Mouse (Mus musculus) lung, embryonic 14.5 days (tissue): ENCODE data around the gene Pla2g6. TPM values are rescaled to one million over a fixed set of nuclear protein-coding genes. Genes with fewer than 3 reads are reported as not detected.

Experiments used
- ATAC-seq: fragments of 200-750 bp; cut with Nextera tagmentation; 2 replicates; pipeline ENCODE4 v1.8.0; 2017; ENCODE audit warnings: mild to moderate bottlenecking, moderate TSS enrichment, moderate library complexity; ENCODE audit not compliant: insufficient read depth
- DNase-seq: peaks from one replicate; pipeline ENCODE4 v3.0.0-alpha.2; 2015
- H3K27ac ChIP-seq: fragments of 300-500 bp; sonication (generic); 2 replicates; pipeline ENCODE4 v1.5.1; 2014; ENCODE audit warnings: low read depth, mild to moderate bottlenecking, moderate library complexity
- H3K27me3 ChIP-seq: fragments of 300-500 bp; sonication (generic); 2 replicates; pipeline ENCODE4 v1.6.1; 2014; ENCODE audit warnings: low read length, control low read depth; ENCODE audit not compliant: insufficient read depth
- H3K36me3 ChIP-seq: fragments of 300-500 bp; sonication (generic); 2 replicates; pipeline ENCODE4 v1.6.1; 2014; ENCODE audit warnings: control low read depth; ENCODE audit not compliant: insufficient read depth
- H3K4me1 ChIP-seq: fragments of 300-500 bp; sonication (generic); 2 replicates; pipeline ENCODE4 v1.6.1; 2014; ENCODE audit warnings: antibody characterized with exemption, control low read depth; ENCODE audit not compliant: insufficient read depth
- H3K4me2 ChIP-seq: fragments of 300-500 bp; sonication (generic); 2 replicates; pipeline ENCODE4 v1.6.1; 2014; ENCODE audit warnings: mild to moderate bottlenecking
- H3K4me3 ChIP-seq: fragments of 300-500 bp; sonication (generic); 2 replicates; pipeline ENCODE4 v1.5.1; 2014; ENCODE audit warnings: low read depth, low read length
- H3K9ac ChIP-seq: fragments of 300-500 bp; sonication (generic); 2 replicates; pipeline ENCODE4 v1.6.1; 2014
- H3K9me3 ChIP-seq: fragments of 300-500 bp; sonication (generic); 2 replicates; pipeline ENCODE4 v1.6.1; 2016; ENCODE audit warnings: low read depth, low read length, control low read depth
- CTCF ChIP-seq: IDR thresholded peaks from 2 replicates; pipeline ENCODE4 v1.5.1; 2016; ENCODE audit warnings: antibody characterized with exemption, low read depth
- WGBS: fragments of 180-500 bp; shearing (Covaris S2); extraction: QIAGEN DNeasy Blood & Tissue Kit; methylation state at CpG from one replicate; pipeline ENCODE4 v1.1.7; 2014; 5-methylcytosine and 5-hydroxymethylcytosine counted together
- polyA plus RNA-seq: library from polyadenylated mRNA; unstranded; fragments of >200 nt; fragmentation: Nextera tagmentation; extraction: Ambion mirVana; gene quantifications from 2 replicates; pipeline ENCODE4 v1.2.1, GENCODE M21; 2014

Gene Pla2g6
- polyA plus RNA-seq, 1 experiment from 2014 or later = 18.4 TPM

GRCm38 (mm10) chr15:79350866-79351265, 22.7 kb upstream of the Pla2g6 start:
- no peaks in the 10 kb centered on the region for H3K9me3 ChIP-seq
- H3K27ac ChIP-seq = peak overlapping the region; percentile 75; the same call in 1 of the 2 replicates
- no peak overlapping the region for H3K4me3 ChIP-seq
- TF ChIP-seq CTCF = no peak
- no peaks in the 10 kb centered on the region for H3K36me3 ChIP-seq
- peaks cover 18% of the 10 kb centered on the region for H3K4me1 ChIP-seq
- ATAC-seq (no peak), DNase-seq (no peak)
- WGBS = 91% methylated on average over 4 of the region's 4 CpGs
- peak overlapping the region; percentile 47; the same call in 1 of the 2 replicates for H3K4me2 ChIP-seq
- H3K27me3 ChIP-seq = no peaks in the 10 kb centered on the region
- 0 out of 2 replicates have a peak overlapping the region, but pooled peaks have one; percentile 35 for H3K9ac ChIP-seq

GRCm38 (mm10) chr15:79348651-79349050, 20.5 kb upstream of the Pla2g6 start:
- Histone ChIP-seq H3K27me3 (no peaks in the 10 kb centered on the region), H3K4me2 (peak overlapping the region; percentile 92), H3K4me3 (peak overlapping the region; percentile 76), H3K27ac (no peak overlapping the region), H3K36me3 (no peaks in the 10 kb centered on the region), H3K9me3 (no peaks in the 10 kb centered on the region), H3K9ac (peak overlapping the region; percentile 84; the same call in 1 of the 2 replicates), H3K4me1 (peaks cover 18% of the 10 kb centered on the region)
- 42% methylated on average over 8 of the region's 8 CpGs for WGBS
- DNase-seq (no peak), ATAC-seq (no peak)
- TF ChIP-seq CTCF = no peak

DNA sequence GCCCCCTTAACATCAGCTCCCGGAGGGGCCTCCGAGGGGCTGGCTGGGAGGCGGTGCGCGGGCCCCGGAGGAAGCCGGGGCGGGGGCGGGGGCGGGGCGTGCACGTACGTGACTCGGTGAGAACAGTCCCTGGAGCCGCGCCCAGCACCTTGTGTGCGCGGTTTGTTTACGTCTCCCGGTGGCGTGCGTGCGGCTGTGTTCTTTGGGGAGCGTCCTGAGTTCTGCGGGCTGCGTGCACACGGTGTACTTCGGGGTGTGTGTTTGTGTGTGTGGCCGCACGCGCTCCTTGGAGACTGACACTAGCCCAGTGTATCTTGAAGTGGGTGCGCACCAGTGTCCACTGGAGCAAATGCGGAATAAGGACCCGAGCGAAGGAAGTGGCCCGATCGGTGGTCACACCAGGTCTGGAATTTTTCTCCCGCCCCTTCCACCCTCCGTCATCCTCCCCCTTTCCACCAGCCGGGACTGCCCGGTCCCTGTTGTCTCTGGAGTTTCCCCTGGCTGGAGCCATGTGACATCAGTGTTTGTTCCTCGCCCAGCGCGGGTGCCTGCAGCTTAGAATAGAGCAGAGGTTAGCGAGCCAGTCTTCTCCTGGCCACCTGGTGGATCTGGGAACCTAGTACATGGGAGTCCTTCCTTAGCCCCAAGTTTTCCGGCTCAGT, 19.8 kb upstream of the Pla2g6 start:
- H3K9me3 ChIP-seq = no peaks in the 10 kb centered on the region
- H3K27me3 ChIP-seq = no peaks in the 10 kb centered on the region
- peak; percentile 75 for ATAC-seq
- WGBS = under 1% methylated on average over 43 of the region's 46 CpGs
- H3K27ac ChIP-seq = peak overlapping the region; percentile 98
- H3K4me3 ChIP-seq = peak overlapping the region; percentile 76
- peak overlapping the region; percentile 84 for H3K9ac ChIP-seq
- no peaks in the 10 kb centered on the region for H3K36me3 ChIP-seq
- H3K4me1 ChIP-seq = peaks cover 18% of the 10 kb centered on the region
- TF ChIP-seq CTCF = no peak; the same call in 1 of the 2 replicates
- DNase-seq = peak; percentile 85
- peak overlapping the region; percentile 92 for H3K4me2 ChIP-seq

DNA sequence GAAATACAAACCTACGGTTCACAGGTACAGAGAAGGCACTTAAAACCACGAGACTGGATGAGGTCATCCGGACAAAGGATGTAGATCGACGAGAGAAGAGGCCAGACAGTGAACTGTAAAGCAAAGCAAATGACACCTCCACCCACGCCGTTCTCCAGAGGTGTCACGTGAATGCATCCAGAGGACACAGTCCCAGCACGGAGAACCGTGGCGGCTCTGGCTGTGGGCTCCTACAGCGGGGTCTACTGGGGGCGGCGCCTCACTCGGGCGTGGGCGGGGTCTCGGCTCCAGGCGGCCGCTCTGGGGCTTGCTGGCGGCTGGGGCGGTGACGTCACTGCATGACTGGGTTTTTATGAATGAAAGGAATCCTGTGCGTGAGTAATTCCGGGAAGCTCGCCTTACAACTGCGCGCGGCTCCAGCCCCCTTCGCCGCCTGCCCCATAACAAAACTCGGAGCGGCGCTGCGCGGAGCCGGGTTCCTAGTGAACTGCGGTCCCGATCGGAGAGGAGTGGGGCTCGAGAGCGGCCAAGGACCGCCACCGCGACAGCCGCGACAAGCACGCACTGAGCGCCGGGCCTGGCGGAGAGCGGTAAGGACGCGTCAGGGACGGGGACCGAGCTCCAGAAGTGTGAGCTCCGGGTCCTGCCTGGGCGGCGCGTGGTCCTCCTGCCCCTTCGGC, 19.1 kb upstream of the Pla2g6 start:
- peak overlapping the region; percentile 92 for H3K4me2 ChIP-seq
- no peak for TF ChIP-seq CTCF
- H3K9ac ChIP-seq = peak overlapping the region; percentile 84
- H3K27ac ChIP-seq = peak overlapping the region; percentile 98
- no peaks in the 10 kb centered on the region for H3K9me3 ChIP-seq
- peak overlapping the region; percentile 76 for H3K4me3 ChIP-seq
- H3K27me3 ChIP-seq = no peaks in the 10 kb centered on the region
- peaks cover 18% of the 10 kb centered on the region for H3K4me1 ChIP-seq
- no peaks in the 10 kb centered on the region for H3K36me3 ChIP-seq
- DNase-seq = peak; percentile 99
- under 1% methylated on average over 61 of the region's 61 CpGs for WGBS
- ATAC-seq = peak; percentile 84

DNA sequence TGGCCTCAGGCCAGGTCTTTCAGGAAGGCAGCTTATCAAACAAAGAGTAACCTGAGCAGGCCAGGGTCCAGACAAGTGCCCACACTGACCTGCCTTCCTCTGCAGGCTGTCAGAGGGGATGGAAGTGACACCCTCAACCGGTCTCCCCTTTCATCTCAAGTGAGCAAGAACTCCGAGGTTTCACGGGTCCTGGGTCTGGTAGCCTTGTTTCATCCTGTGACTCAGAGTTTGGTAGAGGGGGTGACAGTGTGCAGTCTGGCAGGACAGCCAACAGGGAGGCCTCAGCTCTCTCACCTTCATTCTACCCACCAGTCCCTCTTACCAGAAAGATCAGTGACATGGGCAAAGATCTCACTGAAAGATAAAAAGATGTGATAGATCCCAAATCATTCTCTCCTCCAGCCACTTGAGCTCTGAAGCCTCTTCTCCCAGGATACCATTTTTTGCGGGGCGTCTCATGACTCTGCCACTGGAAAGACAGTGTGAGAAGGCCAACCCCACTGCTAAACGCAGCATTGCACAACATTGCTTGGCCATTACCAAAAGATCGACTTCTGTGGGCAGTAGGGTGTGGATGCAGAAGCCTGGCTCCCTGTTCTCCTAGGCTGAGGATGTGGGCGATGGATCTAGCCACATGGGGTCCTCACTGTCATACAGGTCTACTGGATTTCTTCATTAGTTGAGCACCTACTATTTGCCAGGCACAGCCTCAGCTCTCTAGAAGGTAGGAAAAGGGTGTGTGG, 18.0 kb upstream of the Pla2g6 start, which contains the start of gene Maff:
Gene Maff, plus strand, starts transcription at position 571 of the 743 bp plus-strand sequence.
- DNase-seq (no peak), ATAC-seq (no peak)
- 40% methylated on average over 8 of the region's 8 CpGs for WGBS
- Histone ChIP-seq H3K4me2 (peak within 1 kb of the TSS; percentile 92), H3K4me1 (peaks cover 11% of the 10 kb centered on the region), H3K4me3 (peak within 1 kb of the TSS; percentile 76), H3K36me3 (no peaks in the 10 kb centered on the region), H3K27me3 (no peaks in the 10 kb centered on the region), H3K9me3 (no peaks in the 10 kb centered on the region), H3K9ac (peak within 1 kb of the TSS; percentile 84), H3K27ac (peak within 1 kb of the TSS; percentile 98)
- TF ChIP-seq CTCF = peak; percentile 18; the same call in 1 of the 2 replicates

- H3K27me3 ChIP-seq = no peaks in the 10 kb centered on the region
- H3K4me3 ChIP-seq = no peak overlapping the region
- H3K9ac ChIP-seq = no peak overlapping the region
- no peaks in the 10 kb centered on the region for H3K9me3 ChIP-seq
- no peak overlapping the region for H3K27ac ChIP-seq
- H3K36me3 ChIP-seq = no peaks in the 10 kb centered on the region
- TF ChIP-seq CTCF = no peak
- peaks cover 6% of the 10 kb centered on the region for H3K4me1 ChIP-seq
- ATAC-seq = no peak
- no peak overlapping the region for H3K4me2 ChIP-seq
- 66% methylated on average over 4 of the region's 4 CpGs for WGBS
- DNase-seq = no peak
Observed at GRCm38 (mm10) chr15:79344627-79345026, 16.4 kb upstream of the Pla2g6 start.
